Mouse (Mus musculus) forebrain, postnatal 0 days (tissue): ENCODE results near the gene 1700034J05Rik. TPM values are rescaled to one million over a fixed set of nuclear protein-coding genes. Genes with fewer than 3 reads are reported as not detected.

Experiments
- ATAC-seq: fragments of 200-750 bp; cut with Nextera tagmentation; 2 replicates; pipeline ENCODE4 v1.8.0; 2017; ENCODE audit warnings: mild to moderate bottlenecking, moderate library complexity
- DNase-seq: peaks from one replicate; pipeline ENCODE4 v3.0.0-alpha.2; 2015
- H3K27ac ChIP-seq: fragments of 300-500 bp; sonication (generic); 2 replicates; pipeline ENCODE4 v1.5.1; 2014; ENCODE audit warnings: low read depth, mild to moderate bottlenecking, antibody characterized with exemption, low read length, moderate library complexity, mixed read lengths
- H3K27me3 ChIP-seq: fragments of 300-500 bp; sonication (generic); 2 replicates; pipeline ENCODE4 v1.6.1; 2014; ENCODE audit warnings: mild to moderate bottlenecking, low read length, mixed read lengths; ENCODE audit not compliant: insufficient read depth
- H3K36me3 ChIP-seq: fragments of 300-500 bp; sonication (generic); 2 replicates; pipeline ENCODE4 v1.6.1; 2014; ENCODE audit warnings: mild to moderate bottlenecking, moderate library complexity; ENCODE audit not compliant: insufficient read depth
- H3K4me1 ChIP-seq: fragments of 300-500 bp; sonication (generic); 2 replicates; pipeline ENCODE4 v1.6.1; 2014; ENCODE audit warnings: antibody characterized with exemption; ENCODE audit not compliant: insufficient read depth
- H3K4me2 ChIP-seq: fragments of 300-500 bp; sonication (generic); 2 replicates; pipeline ENCODE4 v1.6.1; 2014; ENCODE audit warnings: low read depth, mild to moderate bottlenecking, moderate library complexity
- H3K4me3 ChIP-seq: fragments of 300-500 bp; sonication (generic); 2 replicates; pipeline ENCODE4 v1.5.1; 2014; ENCODE audit warnings: low read depth, low read length, mixed read lengths
- H3K9ac ChIP-seq: fragments of 300-500 bp; sonication (generic); 2 replicates; pipeline ENCODE4 v1.6.1; 2014; ENCODE audit warnings: mild to moderate bottlenecking
- H3K9me3 ChIP-seq: fragments of 300-500 bp; sonication (generic); 2 replicates; pipeline ENCODE4 v1.6.1; 2016; ENCODE audit warnings: low read length
- CTCF ChIP-seq: sonication (generic); IDR thresholded peaks from 2 replicates; pipeline ENCODE4 v1.5.1; 2016; ENCODE audit warnings: antibody characterized with exemption, control low read depth, low read depth
- WGBS: fragments of 180-500 bp; shearing (Covaris S2); extraction: QIAGEN DNeasy Blood & Tissue Kit; methylation state at CpG from one replicate; pipeline ENCODE4 v1.1.7; 2014; 5-methylcytosine and 5-hydroxymethylcytosine counted together
- polyA plus RNA-seq: library from polyadenylated mRNA; unstranded; fragments of >200 nt; fragmentation: Nextera tagmentation; extraction: Ambion mirVana; gene quantifications from 2 replicates; pipeline ENCODE4 v1.2.1, GENCODE M21; 2015
- total RNA-seq: library from RNA; depleted of rRNA; stranded (reverse); fragments of >200 nt; gene quantifications from 2 replicates; pipeline ENCODE4 v1.2.3, GENCODE M21; 2014

Gene 1700034J05Rik
- total and polyA plus RNA-seq, 2 experiments from 2014 or later = not detected

- H3K27ac ChIP-seq = no peak overlapping the region
- H3K27me3 ChIP-seq = no peaks in the 10 kb centered on the region
- H3K9ac ChIP-seq = no peak overlapping the region
- no peak for TF ChIP-seq CTCF
- H3K4me1 ChIP-seq = no peaks in the 10 kb centered on the region
- H3K4me2 ChIP-seq = no peak overlapping the region
- H3K9me3 ChIP-seq = no peaks in the 10 kb centered on the region
- ATAC-seq = no peak
- DNase-seq = no peak
- H3K36me3 ChIP-seq = no peaks in the 10 kb centered on the region
- 45% methylated on average over 2 of the region's 2 CpGs for WGBS
- H3K4me3 ChIP-seq = no peak overlapping the region
Measured at GRCm38 (mm10) chr6:146929031-146929430, 25.2 kb downstream of the 1700034J05Rik start.

- ATAC-seq = no peak
- Histone ChIP-seq H3K9me3 (no peaks in the 10 kb centered on the region), H3K27ac (no peak overlapping the region), H3K4me1 (no peaks in the 10 kb centered on the region), H3K9ac (no peak overlapping the region), H3K36me3 (no peaks in the 10 kb centered on the region), H3K4me3 (no peak overlapping the region), H3K4me2 (no peak overlapping the region), H3K27me3 (no peaks in the 10 kb centered on the region)
- TF ChIP-seq CTCF = no peak
- DNase-seq = no peak
- WGBS = 46% methylated on average over 3 of the region's 3 CpGs
Measured at GRCm38 (mm10) chr6:146928108-146928507, 26.1 kb downstream of the 1700034J05Rik start.

- Histone ChIP-seq H3K9ac (no peak overlapping the region), H3K4me3 (no peak overlapping the region), H3K27ac (no peak overlapping the region), H3K36me3 (no peaks in the 10 kb centered on the region), H3K4me2 (no peak overlapping the region), H3K27me3 (no peaks in the 10 kb centered on the region), H3K9me3 (no peaks in the 10 kb centered on the region), H3K4me1 (no peaks in the 10 kb centered on the region)
- ATAC-seq (no peak), DNase-seq (no peak)
- no peak for TF ChIP-seq CTCF
- 85% methylated on average over 5 of the region's 5 CpGs for WGBS
Measured at GRCm38 (mm10) chr6:146926415-146926980, 27.7 kb downstream of the 1700034J05Rik start.

- WGBS = 94% methylated on average over 6 of the region's 6 CpGs
- TF ChIP-seq CTCF = no peak
- Histone ChIP-seq H3K9ac (no peak overlapping the region), H3K9me3 (no peaks in the 10 kb centered on the region), H3K4me1 (no peaks in the 10 kb centered on the region), H3K27me3 (no peaks in the 10 kb centered on the region), H3K4me3 (no peak overlapping the region), H3K4me2 (no peak overlapping the region), H3K27ac (no peak overlapping the region), H3K36me3 (no peaks in the 10 kb centered on the region)
- DNase-seq = no peak
- no peak for ATAC-seq
Measured at GRCm38 (mm10) chr6:146918341-146918740, 35.9 kb downstream of the 1700034J05Rik start.

- WGBS = 73% methylated on average over 3 of the region's 3 CpGs
Measured at GRCm38 (mm10) chr6:146917396-146917795, 36.8 kb downstream of the 1700034J05Rik start.

GRCm38 (mm10) chr6:146915808-146916207, 38.4 kb downstream of the 1700034J05Rik start:
- DNase-seq = peak; percentile 3
- no peak for TF ChIP-seq CTCF
- no peak overlapping the region for H3K9ac ChIP-seq
- WGBS = 45% methylated on average over 1 of the region's 1 CpGs
- no peaks in the 10 kb centered on the region for H3K36me3 ChIP-seq
- H3K4me3 ChIP-seq = no peak overlapping the region
- no peaks in the 10 kb centered on the region for H3K9me3 ChIP-seq
- H3K4me1 ChIP-seq = no peaks in the 10 kb centered on the region
- ATAC-seq = no peak
- H3K27ac ChIP-seq = no peak overlapping the region
- no peak overlapping the region for H3K4me2 ChIP-seq
- H3K27me3 ChIP-seq = no peaks in the 10 kb centered on the region

More at GRCm38 (mm10) chr6:146917396-146917795, 36.8 kb downstream of the 1700034J05Rik start:
- no peak overlapping the region for H3K4me3 ChIP-seq
- H3K36me3 ChIP-seq = no peaks in the 10 kb centered on the region
- H3K9me3 ChIP-seq = no peaks in the 10 kb centered on the region
- ATAC-seq = no peak
- no peak for DNase-seq
- no peak overlapping the region for H3K27ac ChIP-seq
- H3K4me2 ChIP-seq = no peak overlapping the region
- H3K9ac ChIP-seq = no peak overlapping the region
- H3K4me1 ChIP-seq = no peaks in the 10 kb centered on the region
- TF ChIP-seq CTCF = no peak
- no peaks in the 10 kb centered on the region for H3K27me3 ChIP-seq

- Histone ChIP-seq H3K27me3 (no peaks in the 10 kb centered on the region), H3K9me3 (no peaks in the 10 kb centered on the region), H3K4me1 (no peaks in the 10 kb centered on the region), H3K9ac (no peak overlapping the region), H3K4me3 (no peak overlapping the region), H3K36me3 (no peaks in the 10 kb centered on the region), H3K27ac (no peak overlapping the region), H3K4me2 (no peak overlapping the region)
- ATAC-seq (no peak), DNase-seq (no peak)
- TF ChIP-seq CTCF = no peak
- WGBS = 68% methylated on average over 4 of the region's 4 CpGs
Measured at GRCm38 (mm10) chr6:146913489-146914198, 40.6 kb downstream of the 1700034J05Rik start.
